Mouse (Mus musculus): Measurements from ENCODE around the gene Tubb4b. TPM values are rescaled to one million over a fixed set of nuclear protein-coding genes. Genes with fewer than 3 reads are reported as not detected.

Gene Tubb4b
- 444 and 468 TPM in 2 replicates for polyA plus RNA-seq (2015; fragmentation: Nextera tagmentation; extraction: Ambion mirVana)

DNA sequence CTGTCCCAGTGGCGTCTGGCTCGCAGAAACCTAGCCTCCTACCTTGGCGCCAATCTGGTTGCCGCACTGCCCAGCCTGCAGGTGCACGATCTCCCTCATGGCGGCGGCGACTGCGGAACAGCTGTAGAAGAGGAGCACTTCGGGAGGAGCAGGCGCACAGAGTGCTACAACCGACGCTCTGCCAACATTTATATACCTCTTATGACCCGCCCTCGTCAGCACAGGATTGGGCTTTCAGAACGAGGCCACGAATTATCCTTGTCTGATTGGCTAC is at the start of gene Tubb4b:
Gene Tubb4b (minus strand): TSS at position 211 of the 274 bp plus-strand sequence.
- H3K27me3 ChIP-seq, result no peaks in the 10 kb centered on the region
- H3K4me1 ChIP-seq (replicated peaks), result peaks cover 24% of the 10 kb centered on the region
- peak within 1 kb of the TSS; percentile 99 for H3K27ac ChIP-seq (replicated peaks)
- H3K9me3 ChIP-seq, result no peaks in the 10 kb centered on the region
- peak within 1 kb of the TSS; percentile 72 for H3K4me3 ChIP-seq
- 0% methylated on average over 17 of the region's 17 CpGs for WGBS
- no peak for ATAC-seq (ENCODE audit: low FRiP score, low read depth)
- H3K9ac ChIP-seq, result peak within 1 kb of the TSS; percentile 70
- peak within 1 kb of the TSS; percentile 94 for H3K4me2 ChIP-seq
- H3K36me3 ChIP-seq, result peaks cover 5% of the 10 kb centered on the region

DNA sequence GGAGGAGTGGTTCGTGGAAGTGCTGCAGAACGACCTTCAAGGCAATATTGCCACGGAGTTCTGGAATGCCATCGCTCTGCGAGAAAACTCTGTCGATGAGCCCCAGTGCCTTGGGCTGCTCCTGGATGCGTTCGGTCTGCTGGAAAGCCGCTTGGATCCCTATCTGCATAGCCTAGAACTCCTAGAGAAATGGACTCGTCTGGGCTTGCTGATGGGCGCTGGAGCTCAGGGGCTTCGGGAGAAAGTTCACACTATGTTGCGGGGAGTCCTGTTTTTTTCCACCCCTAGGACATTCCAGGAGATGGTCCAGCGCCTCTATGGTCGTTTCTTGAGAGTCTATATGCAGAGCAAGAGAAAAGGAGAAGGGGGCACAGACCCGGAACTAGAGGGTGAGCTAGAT is 48.5 kb upstream of the Tubb4b start:
- WGBS, result 42% methylated on average over 16 of the region's 16 CpGs
- H3K9me3 ChIP-seq, result no peaks in the 10 kb centered on the region
- H3K36me3 ChIP-seq, result peaks cover 61% of the 10 kb centered on the region
- peak overlapping the region; percentile 97 for H3K4me2 ChIP-seq
- peaks cover 46% of the 10 kb centered on the region for H3K4me1 ChIP-seq (replicated peaks)
- H3K27ac ChIP-seq (replicated peaks), result peak overlapping the region; percentile 79
- no peak for ATAC-seq (ENCODE audit: low FRiP score, low read depth)
- H3K4me3 ChIP-seq, result peak overlapping the region; percentile 87
- peak overlapping the region; percentile 91 for H3K9ac ChIP-seq
- H3K27me3 ChIP-seq, result no peaks in the 10 kb centered on the region

GRCm38 (mm10) chr2:25272515-25272914 is 48.0 kb upstream of the Tubb4b start:
- H3K4me2 ChIP-seq, result peak overlapping the region; percentile 97
- no peaks in the 10 kb centered on the region for H3K27me3 ChIP-seq
- H3K9me3 ChIP-seq, result no peaks in the 10 kb centered on the region
- peaks cover 51% of the 10 kb centered on the region for H3K4me1 ChIP-seq (replicated peaks)
- peak; percentile 71 for ATAC-seq (ENCODE audit: low FRiP score, low read depth)
- H3K36me3 ChIP-seq, result peaks cover 56% of the 10 kb centered on the region
- peak overlapping the region; percentile 79 for H3K27ac ChIP-seq (replicated peaks)
- H3K9ac ChIP-seq, result peak overlapping the region; percentile 91
- WGBS, result 1% methylated on average over 16 of the region's 29 CpGs
- peak overlapping the region; percentile 87 for H3K4me3 ChIP-seq

DNA sequence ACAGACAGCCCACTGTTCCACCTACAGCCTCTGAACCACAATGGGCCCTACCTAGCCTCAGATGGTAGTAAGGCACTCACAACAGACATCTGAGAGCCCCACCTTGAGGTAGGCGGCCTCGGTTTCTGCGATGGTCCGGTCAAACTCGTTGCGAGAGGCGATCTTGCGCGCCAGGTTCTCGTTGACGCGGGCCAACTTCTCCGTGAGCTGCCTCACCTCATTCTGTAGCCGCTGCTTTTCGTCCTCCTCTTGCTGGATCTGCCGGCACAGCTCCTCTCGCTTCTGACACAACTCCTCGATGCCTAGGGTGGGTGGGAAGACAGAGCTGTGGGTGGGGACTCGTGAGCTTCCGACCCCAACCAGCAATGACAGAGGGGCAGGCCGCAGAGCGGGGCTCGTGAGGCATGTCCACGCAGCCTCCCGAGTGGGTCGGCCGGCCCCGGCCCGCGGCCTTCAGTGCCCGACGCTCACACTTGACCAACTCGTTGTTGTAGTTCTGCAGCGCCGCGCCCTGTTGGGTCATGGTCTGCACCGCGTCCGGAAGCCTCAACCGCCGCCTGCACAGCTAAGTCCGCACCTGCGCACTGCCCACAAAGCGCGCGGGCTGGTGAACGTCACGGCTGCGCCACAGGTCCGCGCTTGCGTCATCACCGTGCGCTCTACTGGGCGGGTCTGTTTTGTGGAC is 47.5 kb upstream of the Tubb4b start, which contains the start of the genes Ssna1 and Anapc2:
Gene Ssna1 (minus strand): TSS at position 612 of the 685 bp plus-strand sequence.
Gene Anapc2 (plus strand): TSS at position 652 of the 685 bp plus-strand sequence.
- Histone ChIP-seq H3K4me1 (replicated peaks) (peaks cover 56% of the 10 kb centered on the region), H3K9ac (peak within 1 kb of the TSS; percentile 91), H3K27me3 (no peaks in the 10 kb centered on the region), H3K36me3 (peaks cover 52% of the 10 kb centered on the region), H3K4me2 (peak within 1 kb of the TSS; percentile 97), H3K27ac (replicated peaks) (peak within 1 kb of the TSS; percentile 79), H3K4me3 (peak within 1 kb of the TSS; percentile 87), H3K9me3 (no peaks in the 10 kb centered on the region)
- WGBS, result under 1% methylated on average over 55 of the region's 55 CpGs
- ATAC-seq (ENCODE audit: low FRiP score, low read depth), result peak; percentile 96

DNA sequence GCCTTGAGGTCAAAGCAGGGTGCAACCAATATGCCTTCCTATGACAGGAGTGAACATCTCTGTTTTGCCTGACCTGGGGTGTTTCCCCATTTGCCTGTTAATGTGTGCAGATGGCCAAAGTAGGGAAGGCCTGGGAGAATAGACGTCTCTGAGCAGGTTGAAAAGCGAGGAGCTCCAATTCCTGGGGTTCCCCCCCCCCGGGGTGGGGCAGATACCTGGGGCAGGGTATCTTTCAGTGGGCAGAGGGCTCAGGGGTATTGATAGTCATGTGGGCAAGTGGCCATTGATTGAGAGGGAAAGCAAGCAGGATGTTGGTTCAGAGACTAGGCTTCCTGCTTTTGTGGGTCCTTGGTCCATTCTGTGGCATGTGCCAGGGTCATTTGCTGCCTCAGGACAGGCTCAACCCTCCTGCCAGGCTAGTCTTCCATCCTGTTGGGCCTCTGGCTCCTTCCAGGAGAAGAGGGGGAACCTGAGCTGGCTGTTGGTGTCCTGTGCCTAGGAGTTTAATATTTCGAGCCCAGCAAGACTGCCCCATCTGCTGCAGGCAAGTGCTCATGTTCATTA is 43.3 kb upstream of the Tubb4b start:
- WGBS, result 71% methylated on average over 4 of the region's 4 CpGs
- peaks cover 74% of the 10 kb centered on the region for H3K4me1 ChIP-seq (replicated peaks)
- H3K36me3 ChIP-seq, result peaks cover 17% of the 10 kb centered on the region; the same call in 1 of the 2 replicates
- no peak overlapping the region; the same call in 1 of the 2 replicates for H3K4me2 ChIP-seq
- no peak for ATAC-seq (ENCODE audit: low FRiP score, low read depth)
- H3K4me3 ChIP-seq, result no peak overlapping the region
- H3K27me3 ChIP-seq, result no peaks in the 10 kb centered on the region
- no peak overlapping the region for H3K9ac ChIP-seq
- H3K9me3 ChIP-seq, result no peaks in the 10 kb centered on the region
- H3K27ac ChIP-seq (replicated peaks), result no peak overlapping the region

GRCm38 (mm10) chr2:25267241-25267640 is 42.7 kb upstream of the Tubb4b start:
- H3K27me3 ChIP-seq, result no peaks in the 10 kb centered on the region
- no peak overlapping the region for H3K9ac ChIP-seq
- no peak for ATAC-seq (ENCODE audit: low FRiP score, low read depth)
- no peaks in the 10 kb centered on the region for H3K9me3 ChIP-seq
- peaks cover 72% of the 10 kb centered on the region for H3K4me1 ChIP-seq (replicated peaks)
- H3K4me3 ChIP-seq, result peak overlapping the region; percentile 10; the same call in 1 of the 2 replicates
- H3K36me3 ChIP-seq, result peaks cover 17% of the 10 kb centered on the region; the same call in 1 of the 2 replicates
- H3K4me2 ChIP-seq, result peak overlapping the region; percentile 94
- H3K27ac ChIP-seq (replicated peaks), result peak overlapping the region; percentile 73

DNA sequence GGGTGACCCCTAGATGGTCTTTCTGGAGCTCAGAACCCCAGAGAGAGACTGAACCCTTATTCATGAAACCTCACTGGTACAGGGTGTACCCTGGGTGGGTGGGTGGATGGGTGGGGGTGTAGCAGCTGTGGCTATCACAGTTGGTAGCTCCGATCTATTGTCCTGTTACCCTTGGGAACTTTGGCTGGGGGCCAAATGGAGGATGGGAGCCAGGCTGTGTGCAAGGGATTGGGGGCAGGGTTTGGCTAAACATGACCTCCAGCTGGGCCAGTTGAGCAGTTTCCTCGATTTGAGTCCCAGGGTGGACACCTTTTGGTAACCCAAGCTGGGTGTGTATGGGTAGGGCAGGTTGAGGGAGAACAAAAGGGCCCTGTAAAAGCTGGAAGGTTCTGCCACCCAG is 42.2 kb upstream of the Tubb4b start:
- Histone ChIP-seq H3K4me3 (peak overlapping the region; percentile 10; the same call in 1 of the 2 replicates), H3K4me2 (peak overlapping the region; percentile 94), H3K36me3 (peaks cover 17% of the 10 kb centered on the region; the same call in 1 of the 2 replicates), H3K9me3 (no peaks in the 10 kb centered on the region), H3K4me1 (replicated peaks) (peaks cover 72% of the 10 kb centered on the region), H3K27me3 (no peaks in the 10 kb centered on the region), H3K27ac (replicated peaks) (peak overlapping the region; percentile 73), H3K9ac (0 out of 2 replicates have a peak overlapping the region, but pooled peaks have one; percentile 13)
- 27% methylated on average over 2 of the region's 2 CpGs for WGBS
- ATAC-seq (ENCODE audit: low FRiP score, low read depth), result no peak

- ATAC-seq (ENCODE audit: low FRiP score, low read depth), result no peak
- peak overlapping the region; percentile 94 for H3K4me2 ChIP-seq
- H3K27me3 ChIP-seq, result no peaks in the 10 kb centered on the region
- H3K4me1 ChIP-seq (replicated peaks), result peaks cover 65% of the 10 kb centered on the region
- peak overlapping the region; percentile 73 for H3K27ac ChIP-seq (replicated peaks)
- peaks cover 17% of the 10 kb centered on the region; the same call in 1 of the 2 replicates for H3K36me3 ChIP-seq
- H3K4me3 ChIP-seq, result peak overlapping the region; percentile 10
- H3K9ac ChIP-seq, result peak overlapping the region; percentile 13; the same call in 1 of the 2 replicates
- H3K9me3 ChIP-seq, result no peaks in the 10 kb centered on the region
- WGBS, result 49% methylated on average over 6 of the region's 6 CpGs
Observed at GRCm38 (mm10) chr2:25265897-25266656, 41.6 kb upstream of the Tubb4b start.

- Histone ChIP-seq H3K9ac (no peak overlapping the region; the same call in 1 of the 2 replicates), H3K4me1 (replicated peaks) (peaks cover 53% of the 10 kb centered on the region), H3K4me3 (peak overlapping the region; percentile 74), H3K27me3 (no peaks in the 10 kb centered on the region), H3K4me2 (peak overlapping the region; percentile 94), H3K9me3 (no peaks in the 10 kb centered on the region), H3K36me3 (peaks cover 6% of the 10 kb centered on the region; the same call in 1 of the 2 replicates), H3K27ac (replicated peaks) (no peak overlapping the region)
- ATAC-seq (ENCODE audit: low FRiP score, low read depth), result no peak
- WGBS, result 59% methylated on average over 3 of the region's 3 CpGs
Observed at GRCm38 (mm10) chr2:25264851-25265250, 40.3 kb upstream of the Tubb4b start.

DNA sequence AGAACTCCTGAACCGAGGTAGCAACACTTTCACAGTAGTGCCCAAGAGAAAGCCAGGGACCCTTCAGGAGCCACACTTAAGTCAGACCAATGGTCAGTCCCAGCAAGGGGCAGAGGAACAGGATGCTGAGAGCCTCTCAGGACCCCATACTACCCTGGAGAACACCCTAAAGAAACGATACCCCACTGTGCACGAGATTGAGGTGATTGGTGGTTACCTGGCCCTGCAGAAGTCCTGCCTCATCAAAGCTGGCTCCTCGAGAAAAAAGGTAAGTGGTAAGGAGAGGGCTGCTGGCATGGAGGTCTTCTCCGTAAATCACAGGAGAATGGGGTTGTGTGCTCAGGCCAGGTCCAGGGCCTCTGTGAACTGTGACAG is 39.8 kb upstream of the Tubb4b start:
- H3K4me1 ChIP-seq (replicated peaks), result peaks cover 53% of the 10 kb centered on the region
- no peaks in the 10 kb centered on the region for H3K27me3 ChIP-seq
- peak overlapping the region; percentile 94 for H3K4me2 ChIP-seq
- peak overlapping the region; percentile 74 for H3K4me3 ChIP-seq
- 77% methylated on average over 5 of the region's 5 CpGs for WGBS
- no peaks in the 10 kb centered on the region for H3K9me3 ChIP-seq
- H3K27ac ChIP-seq (replicated peaks), result no peak overlapping the region
- peak overlapping the region; percentile 64 for H3K9ac ChIP-seq
- ATAC-seq (ENCODE audit: low FRiP score, low read depth), result no peak
- H3K36me3 ChIP-seq, result peaks cover under 1% of the 10 kb centered on the region; the same call in 1 of the 2 replicates

GRCm38 (mm10) chr2:25263623-25264285 is 39.3 kb upstream of the Tubb4b start:
- Histone ChIP-seq H3K27ac (replicated peaks) (peak overlapping the region; percentile 80; the same call in 1 of the 2 replicates), H3K9ac (peak overlapping the region; percentile 64), H3K36me3 (no peaks in the 10 kb centered on the region), H3K9me3 (no peaks in the 10 kb centered on the region), H3K4me2 (peak overlapping the region; percentile 94), H3K4me1 (replicated peaks) (peaks cover 53% of the 10 kb centered on the region), H3K27me3 (no peaks in the 10 kb centered on the region), H3K4me3 (peak overlapping the region; percentile 74)
- ATAC-seq (ENCODE audit: low FRiP score, low read depth), result no peak
- WGBS, result 21% methylated on average over 12 of the region's 12 CpGs

Data from hindbrain, embryonic 15.5 days (tissue).